Mouse (Mus musculus): ENCODE data around the gene Pabpc1l. TPM values are rescaled to one million over a fixed set of nuclear protein-coding genes. Genes with fewer than 3 reads are reported as not detected.
A peak's percentile ranks its signal among the peaks of the same experiment; 100 is the strongest.
"Not testable (repeated sequence)": the region's sequence is repeated elsewhere in the genome, so short reads cannot be mapped to it uniquely, and the experiment has no call there.

Gene Pabpc1l
- total RNA-seq, 2 experiments from 2014 or later: 0.72 to 1.0 TPM

- DNase-seq (ENCODE audit: low spot score in 2 of 2): no peak
- intact Hi-C loops (cut with DNase I): no loop called here
These were observed 3.1 kb upstream of the Pabpc1l start for GRCm38 (mm10) chr2:164022104-164022503.

DNA sequence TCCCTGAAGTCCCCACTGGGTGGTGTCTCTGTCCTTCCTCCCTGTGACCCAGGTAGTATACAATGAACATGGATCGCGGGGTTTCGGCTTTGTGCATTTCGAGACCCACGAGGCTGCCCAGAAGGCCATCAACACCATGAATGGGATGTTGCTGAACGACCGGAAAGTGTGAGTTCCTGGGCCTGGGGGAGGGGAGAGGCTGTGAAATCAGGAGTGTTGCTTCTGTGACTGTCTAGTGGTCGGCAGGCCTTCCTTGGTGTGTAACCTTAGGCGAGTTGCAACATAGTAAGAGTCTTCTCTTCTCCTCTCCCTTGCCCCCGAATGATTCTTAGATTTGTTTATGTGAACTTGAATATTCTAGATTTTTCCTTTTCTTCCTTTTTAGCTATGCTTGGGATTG, 5.9 kb downstream of the Pabpc1l start:
- intact Hi-C loops (cut with DNase I): no loop called here
- DNase-seq (ENCODE audit: low spot score in 2 of 2): no peak

GRCm38 (mm10) chr2:164032973-164033372, 7.7 kb downstream of the Pabpc1l start:
- no peak for DNase-seq (ENCODE audit: low spot score in 2 of 2)
- intact Hi-C loops (cut with DNase I): no loop called here

- no peak for DNase-seq (ENCODE audit: low spot score in 2 of 2)
- intact Hi-C loops (cut with DNase I): no loop called here
These were observed 11.3 kb downstream of the Pabpc1l start for GRCm38 (mm10) chr2:164036520-164037019.

DNA sequence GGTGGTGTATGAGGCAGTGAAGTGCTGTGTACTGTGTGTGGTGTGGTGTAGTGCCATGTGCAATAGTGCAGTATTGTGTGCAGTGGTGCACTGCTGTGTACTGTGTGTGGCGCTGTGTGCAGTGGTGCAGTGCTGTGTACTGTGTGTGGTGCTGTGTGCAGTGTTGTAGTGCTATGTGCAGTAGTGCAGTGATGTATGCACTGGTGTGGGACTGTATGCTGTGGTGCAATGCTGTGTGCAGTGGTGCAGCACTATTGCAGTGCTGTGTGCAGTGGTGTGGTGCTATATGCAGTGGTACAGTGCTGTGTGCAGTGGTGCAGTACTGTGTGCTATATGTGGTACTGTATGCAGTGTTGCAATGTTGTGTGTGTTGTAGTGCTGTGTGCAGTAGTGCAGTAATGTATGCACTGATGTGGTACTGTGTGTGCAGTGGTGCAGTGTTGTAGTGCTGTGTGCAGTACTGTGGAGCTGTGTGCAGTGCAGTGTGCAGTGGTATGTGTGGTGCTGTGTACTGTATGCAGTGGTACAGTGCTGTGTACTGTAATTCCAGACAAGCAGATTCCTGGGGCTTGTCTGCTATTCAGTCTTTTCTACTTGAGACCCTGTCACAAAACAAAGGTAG, 13.3 kb downstream of the Pabpc1l start:
- intact Hi-C loops (cut with DNase I): no loop called here
- no peak for DNase-seq (ENCODE audit: low spot score in 2 of 2)

- intact Hi-C loops (cut with DNase I): no loop called here
- no peak for DNase-seq (ENCODE audit: low spot score in 2 of 2)
These were observed 15.7 kb downstream of the Pabpc1l start for GRCm38 (mm10) chr2:164040949-164041348.

DNA sequence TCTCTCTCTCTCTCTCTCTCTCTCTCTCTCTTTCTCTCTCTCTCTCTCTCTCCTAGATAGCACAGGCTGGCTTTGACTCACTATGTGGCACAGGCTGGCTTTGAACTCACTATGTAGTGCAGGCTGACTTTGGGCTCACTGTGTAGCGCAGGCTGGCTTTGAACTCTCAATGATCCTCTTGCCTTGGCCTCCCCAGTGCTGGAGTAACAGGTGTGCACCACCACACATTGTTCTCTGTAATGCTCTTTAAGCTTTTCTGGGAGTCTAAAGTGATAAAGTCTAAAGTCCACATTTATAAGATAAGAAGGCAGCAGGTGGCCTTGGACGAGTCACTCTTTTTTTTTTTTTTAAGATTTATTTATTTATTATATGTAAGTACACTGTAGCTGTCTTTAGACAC, 16.3 kb downstream of the Pabpc1l start:
- no peak for DNase-seq (ENCODE audit: low spot score in 2 of 2)
- intact Hi-C loops (cut with DNase I): no loop called here

GRCm38 (mm10) chr2:164047197-164047690, 22.0 kb downstream of the Pabpc1l start:
- intact Hi-C loops (cut with DNase I): no loop called here

DNA sequence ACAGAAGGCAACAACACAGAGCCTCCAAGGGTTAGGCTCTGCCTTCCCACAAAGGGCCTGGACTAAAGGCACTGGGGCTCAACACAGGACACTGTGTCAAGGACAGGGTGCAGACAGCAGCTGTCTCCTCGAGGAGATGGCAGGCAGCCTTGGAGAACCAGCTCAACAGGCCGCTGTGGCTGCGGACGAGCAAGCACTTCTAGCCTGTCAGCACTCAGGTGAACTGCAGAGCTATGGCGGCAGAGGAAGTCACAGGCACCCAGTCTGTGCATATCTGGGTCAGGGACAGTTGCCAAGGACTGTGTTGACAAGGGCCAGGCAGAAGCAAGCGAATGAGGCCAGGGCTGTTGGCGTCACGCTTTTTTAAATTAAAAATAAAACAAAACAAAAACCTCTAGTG, 28.5 kb downstream of the Pabpc1l start:
- no peak for DNase-seq (ENCODE audit: low spot score in 2 of 2)
- intact Hi-C loops (cut with DNase I): no loop called here

More at GRCm38 (mm10) chr2:164047197-164047690, 22.0 kb downstream of the Pabpc1l start:
- DNase-seq (ENCODE audit: low spot score in 2 of 2): no peak

GRCm38 (mm10) chr2:164054671-164055070, 29.4 kb downstream of the Pabpc1l start:
- no peak for DNase-seq (ENCODE audit: low spot score in 2 of 2)
- intact Hi-C loops (cut with DNase I): no loop called here

- no peak for DNase-seq (ENCODE audit: low spot score in 2 of 2)
- intact Hi-C loops (cut with DNase I): no loop called here
These were observed 34.5 kb downstream of the Pabpc1l start for GRCm38 (mm10) chr2:164059634-164060235.

- intact Hi-C loops (cut with DNase I): loop anchor here (5.0 kb wide), 1 partner anchor 73 kb away; no protein-coding TSS in a partner anchor
- DNase-seq (ENCODE audit: low spot score in 2 of 2): peak; percentile 28 to 45
These were observed 45.0 kb downstream of the Pabpc1l start, which contains the start of gene Stk4 for GRCm38 (mm10) chr2:164070142-164070764. Gene Stk4, plus strand, starts transcription at chr2:164070322.

GRCm38 (mm10) chr2:164070765-164071436, 45.7 kb downstream of the Pabpc1l start, which contains the start of gene Tomm34:
Gene Tomm34, minus strand, starts transcription at chr2:164071169.
- intact Hi-C loops (cut with DNase I): loop anchor here (5.0 kb wide), 1 partner anchor 74 kb away; no protein-coding TSS in a partner anchor
- peak; percentile 84 to 86 for DNase-seq (ENCODE audit: low spot score in 2 of 2)

GRCm38 (mm10) chr2:164071437-164071820, 46.2 kb downstream of the Pabpc1l start:
- intact Hi-C loops (cut with DNase I): loop anchor here (5.0 kb wide), 1 partner anchor 74 kb away; no protein-coding TSS in a partner anchor
- DNase-seq (ENCODE audit: low spot score in 2 of 2): not testable (repeated sequence)

- intact Hi-C loops (cut with DNase I): loop anchor here (5.0 kb wide), 1 partner anchor 75 kb away; no protein-coding TSS in a partner anchor
These were observed 46.9 kb downstream of the Pabpc1l start for GRCm38 (mm10) chr2:164072109-164072508.

GRCm38 (mm10) chr2:164073120-164073519, 47.9 kb downstream of the Pabpc1l start:
- intact Hi-C loops (cut with DNase I): loop anchor here (5.0 kb wide), 1 partner anchor 76 kb away; no protein-coding TSS in a partner anchor
- DNase-seq (ENCODE audit: low spot score in 2 of 2): no peak

More at GRCm38 (mm10) chr2:164072109-164072508, 46.9 kb downstream of the Pabpc1l start:
- DNase-seq (ENCODE audit: low spot score in 2 of 2): no peak

DNA sequence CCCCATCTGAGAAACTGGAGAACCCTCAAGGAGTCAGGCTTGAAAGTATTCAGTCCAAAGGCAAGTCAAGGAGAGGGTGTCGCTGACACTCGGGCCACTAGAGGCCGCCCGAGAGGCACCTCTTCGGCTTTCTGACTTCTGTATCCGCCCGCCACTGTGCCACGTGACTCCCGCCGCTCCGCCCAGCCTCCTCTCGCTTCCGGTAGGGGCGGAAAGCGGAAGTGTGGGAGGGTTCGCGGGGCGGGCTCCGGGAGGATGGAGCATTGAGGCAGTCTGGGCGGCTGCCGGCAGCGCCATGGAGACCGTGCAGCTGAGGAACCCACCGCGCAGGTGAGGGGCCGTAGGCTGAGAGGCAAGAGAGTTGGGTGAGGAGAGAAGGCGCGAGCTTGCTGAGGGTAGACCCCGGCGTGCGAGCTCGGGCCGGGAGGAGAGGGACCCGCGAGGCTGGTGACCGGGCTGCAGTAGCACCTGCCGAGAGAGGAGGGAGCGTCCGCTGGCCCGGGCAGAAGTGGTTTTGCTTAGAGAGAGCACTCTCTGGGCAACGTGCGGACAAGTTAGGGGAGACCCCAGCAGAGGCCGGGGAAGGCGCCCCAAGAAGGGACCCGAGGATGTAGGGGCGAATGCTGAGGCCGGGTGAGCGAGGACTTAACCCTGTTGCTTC, 48.8 kb downstream of the Pabpc1l start:
- DNase-seq (ENCODE audit: low spot score in 2 of 2): peak; percentile 98 to 99
- intact Hi-C loops (cut with DNase I): loop anchor here (5.0 kb wide), 1 partner anchor 77 kb away; no protein-coding TSS in a partner anchor

DNA sequence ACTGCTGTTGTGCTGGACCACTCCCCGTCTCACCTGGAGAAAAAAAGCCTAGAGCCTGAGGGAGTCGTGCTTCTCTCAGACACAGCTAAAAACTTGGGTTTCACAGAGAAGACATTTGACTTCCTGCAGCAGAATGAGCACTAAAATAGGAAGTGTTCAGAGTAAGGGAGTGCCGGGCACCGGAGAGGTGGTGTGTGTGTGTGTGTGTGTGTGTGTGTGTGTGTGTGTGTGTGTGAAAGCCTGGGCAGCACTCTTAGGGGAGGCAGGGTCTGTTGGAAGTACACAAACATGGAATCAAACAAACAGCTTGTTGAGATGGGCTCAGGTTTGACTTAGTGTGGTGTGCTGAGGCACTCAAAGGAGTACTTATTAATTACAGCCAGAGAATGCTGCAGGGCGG, 49.8 kb downstream of the Pabpc1l start:
- DNase-seq (ENCODE audit: low spot score in 2 of 2): no peak
- intact Hi-C loops (cut with DNase I): no loop called here

Data from left cerebral cortex, postnatal 14 days (tissue).